Mouse (Mus musculus): Measurements from ENCODE around the gene Sel1l2. TPM values are rescaled to one million over a fixed set of nuclear protein-coding genes. Genes with fewer than 3 reads are reported as not detected.

Sel1l2 gene
- polyA plus RNA-seq (2014; fragmentation: Illumina TruSeq; extraction: RNeasy Lipid Tissue Mini Kit (QIAGEN cat#74804); ENCODE audit: low read depth, low replicate concordance), result not detected

GRCm38 (mm10) chr2:140389525-140389924, at the start of gene Sel1l2:
Gene Sel1l2 (minus strand): TSS chr2:140389706.

GRCm38 (mm10) chr2:140395179-140395578, 5.7 kb upstream of the Sel1l2 start, which contains the start of gene Macrod2:
Gene Macrod2 (plus strand): TSS chr2:140395309.

Other genes starting within 250 kb of the Sel1l2 start
- not detected for gene Gm17374, start 237.7 kb downstream of the Sel1l2 start, polyA plus RNA-seq (2014; fragmentation: Illumina TruSeq; extraction: RNeasy Lipid Tissue Mini Kit (QIAGEN cat#74804); ENCODE audit: low read depth, low replicate concordance)
- gene Esf1, start 219.1 kb downstream of the Sel1l2 start, polyA plus RNA-seq (2014; fragmentation: Illumina TruSeq; extraction: RNeasy Lipid Tissue Mini Kit (QIAGEN cat#74804); ENCODE audit: low read depth, low replicate concordance), result 97.9 TPM
- 32.7 TPM for gene Ndufaf5, start 219.1 kb downstream of the Sel1l2 start, polyA plus RNA-seq (2014; fragmentation: Illumina TruSeq; extraction: RNeasy Lipid Tissue Mini Kit (QIAGEN cat#74804); ENCODE audit: low read depth, low replicate concordance)
- gene Macrod2, start 5.6 kb upstream of the Sel1l2 start, polyA plus RNA-seq (2014; fragmentation: Illumina TruSeq; extraction: RNeasy Lipid Tissue Mini Kit (QIAGEN cat#74804); ENCODE audit: low read depth, low replicate concordance), result 15.5 TPM

All from adrenal gland, adult 10 weeks (tissue).